Mouse (Mus musculus) liver, postnatal 0 days (tissue): Measurements from ENCODE around the gene Nfib. TPM values are rescaled to one million over a fixed set of nuclear protein-coding genes. Genes with fewer than 3 reads are reported as not detected.

Source experiments
- ATAC-seq: fragments of 200-750 bp; cut with Nextera tagmentation; 2 replicates; pipeline ENCODE4 v1.8.0; 2017; ENCODE audit warnings: mild to moderate bottlenecking, moderate library complexity
- DNase-seq: peaks from one replicate; pipeline ENCODE4 v3.0.0-alpha.2; 2016
- H3K27ac ChIP-seq: fragments of 300-500 bp; sonication (generic); 2 replicates; pipeline ENCODE4 v1.5.1; 2014; ENCODE audit warnings: antibody characterized with exemption, moderate library complexity, mild to moderate bottlenecking, low read depth
- H3K27me3 ChIP-seq: fragments of 300-500 bp; sonication (generic); 2 replicates; pipeline ENCODE4 v1.6.1; 2014; ENCODE audit warnings: low read length, control low read depth, mixed read lengths; ENCODE audit not compliant: insufficient read depth
- H3K36me3 ChIP-seq: fragments of 300-500 bp; sonication (generic); replicated peaks from 2 replicates; pipeline ENCODE4 v1.6.1; 2014; ENCODE audit warnings: mild to moderate bottlenecking, control low read depth, low read length, moderate library complexity, mixed read lengths; ENCODE audit not compliant: insufficient read depth
- H3K4me1 ChIP-seq: fragments of 300-500 bp; sonication (generic); 2 replicates; pipeline ENCODE4 v1.6.1; 2014; ENCODE audit warnings: antibody characterized with exemption, mild to moderate bottlenecking, control low read depth; ENCODE audit not compliant: insufficient read depth
- H3K4me2 ChIP-seq: fragments of 300-500 bp; sonication (generic); 2 replicates; pipeline ENCODE4 v1.6.1; 2014; ENCODE audit warnings: low read depth, mild to moderate bottlenecking, low read length, moderate library complexity, mixed read lengths
- H3K4me3 ChIP-seq: fragments of 300-500 bp; sonication (generic); 2 replicates; pipeline ENCODE4 v1.5.1; 2014; ENCODE audit warnings: low read depth, low read length
- H3K9ac ChIP-seq: fragments of 300-500 bp; sonication (generic); replicated peaks from 2 replicates; pipeline ENCODE4 v1.6.1; 2014; ENCODE audit warnings: mild to moderate bottlenecking, moderate library complexity
- H3K9me3 ChIP-seq: fragments of 300-500 bp; sonication (generic); 2 replicates; pipeline ENCODE4 v1.6.1; 2016; ENCODE audit warnings: mild to moderate bottlenecking, control low read depth, low read length, mixed read lengths
- CTCF ChIP-seq: sonication (generic); IDR thresholded peaks from 2 replicates; pipeline ENCODE4 v1.5.1; 2016; ENCODE audit warnings: antibody characterized with exemption, low read depth
- EP300 ChIP-seq: IDR thresholded peaks from 2 replicates; pipeline ENCODE4 v1.6.1; 2016; ENCODE audit warnings: antibody characterized with exemption, low read depth, mild to moderate bottlenecking
- WGBS: fragments of 180-500 bp; shearing (Covaris S2); extraction: QIAGEN DNeasy Blood & Tissue Kit; methylation state at CpG from one replicate; pipeline ENCODE4 v1.1.7; 2014; ENCODE audit not compliant: insufficient replicate concordance; 5-methylcytosine and 5-hydroxymethylcytosine counted together
- polyA plus RNA-seq: library from polyadenylated mRNA; unstranded; fragments of >200 nt; fragmentation: Nextera tagmentation; extraction: Ambion mirVana; gene quantifications from 2 replicates; pipeline ENCODE4 v1.2.1, GENCODE M21; 2015

Gene Nfib
- polyA plus RNA-seq, 1 experiment from 2014 or later, result 8.3 TPM

DNA sequence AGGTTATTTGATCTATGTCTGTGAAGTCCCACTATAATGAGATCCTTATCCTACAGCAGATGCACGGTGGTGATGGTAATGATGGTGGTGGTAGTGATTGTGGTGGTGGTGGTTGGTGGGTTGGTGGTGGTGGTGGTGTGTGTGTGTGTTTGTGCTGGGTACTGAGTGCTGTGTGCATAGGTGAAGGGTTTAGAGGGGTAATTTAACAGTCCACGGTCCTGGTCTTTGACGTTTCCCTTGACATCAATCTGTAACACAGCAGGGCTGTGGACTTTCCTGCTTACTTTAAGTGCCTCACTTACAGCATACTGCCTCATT is 13.6 kb downstream of the Nfib start:
- 39% methylated on average over 3 of the region's 3 CpGs for WGBS
- TF ChIP-seq CTCF (no peak), EP300 (no peak)
- no peak for DNase-seq

DNA sequence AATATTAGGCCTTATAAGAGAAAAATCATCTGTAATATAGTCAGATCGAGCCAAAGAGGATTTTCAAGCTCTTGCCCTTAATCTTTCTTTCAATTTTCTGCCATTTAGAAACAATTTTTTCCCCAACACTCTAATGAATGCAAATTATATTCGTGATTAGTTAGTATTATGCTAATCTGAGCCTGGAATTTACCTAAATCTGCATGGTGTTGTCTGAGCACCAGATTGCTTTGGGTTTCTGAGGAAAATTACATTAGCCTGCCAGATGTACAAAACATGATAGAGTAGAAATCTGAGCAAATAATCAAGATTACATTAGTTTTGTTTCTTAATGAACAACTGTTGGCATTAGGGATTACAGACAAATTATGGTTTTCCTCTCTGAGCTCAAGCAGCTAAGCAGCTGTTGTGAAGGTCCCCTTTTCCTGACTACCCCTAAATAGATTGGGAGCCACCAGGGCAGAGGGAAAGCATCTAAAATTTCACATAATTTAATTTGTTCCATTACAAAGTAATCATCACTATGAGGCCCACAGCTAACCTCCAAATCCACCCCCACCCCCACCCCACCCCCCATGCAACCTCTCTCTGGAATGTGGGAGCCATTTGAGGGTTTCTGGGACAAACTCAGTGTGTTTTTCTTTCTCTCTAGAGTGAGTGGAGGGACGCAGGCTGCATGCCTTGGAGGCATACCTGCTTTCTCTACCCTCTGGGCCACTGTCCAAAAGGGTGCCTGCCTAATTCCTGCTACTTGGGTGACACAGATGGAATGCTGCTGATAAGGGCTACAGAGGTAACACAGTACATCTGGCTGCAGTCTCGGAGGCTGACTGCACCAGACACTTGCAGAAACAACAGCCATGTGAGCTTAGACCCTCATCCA is 14.2 kb downstream of the Nfib start:
- no peaks in the 10 kb centered on the region for H3K9me3 ChIP-seq
- H3K4me1 ChIP-seq, result no peaks in the 10 kb centered on the region
- no peak overlapping the region for H3K9ac ChIP-seq
- TF ChIP-seq EP300, result no peak
- H3K27me3 ChIP-seq, result no peaks in the 10 kb centered on the region
- no peak overlapping the region for H3K27ac ChIP-seq
- WGBS, result 48% methylated on average over 4 of the region's 4 CpGs
- no peak for DNase-seq
- ATAC-seq, result no peak
- H3K4me2 ChIP-seq, result no peak overlapping the region
- H3K4me3 ChIP-seq, result no peak overlapping the region
- no peaks in the 10 kb centered on the region for H3K36me3 ChIP-seq

More for the DNA sequence above, 13.6 kb downstream of the Nfib start:
- Histone ChIP-seq H3K4me1 (no peaks in the 10 kb centered on the region), H3K4me2 (no peak overlapping the region), H3K9me3 (no peaks in the 10 kb centered on the region), H3K36me3 (no peaks in the 10 kb centered on the region), H3K27me3 (no peaks in the 10 kb centered on the region), H3K9ac (no peak overlapping the region), H3K27ac (no peak overlapping the region), H3K4me3 (no peak overlapping the region)
- no peak for ATAC-seq

DNA sequence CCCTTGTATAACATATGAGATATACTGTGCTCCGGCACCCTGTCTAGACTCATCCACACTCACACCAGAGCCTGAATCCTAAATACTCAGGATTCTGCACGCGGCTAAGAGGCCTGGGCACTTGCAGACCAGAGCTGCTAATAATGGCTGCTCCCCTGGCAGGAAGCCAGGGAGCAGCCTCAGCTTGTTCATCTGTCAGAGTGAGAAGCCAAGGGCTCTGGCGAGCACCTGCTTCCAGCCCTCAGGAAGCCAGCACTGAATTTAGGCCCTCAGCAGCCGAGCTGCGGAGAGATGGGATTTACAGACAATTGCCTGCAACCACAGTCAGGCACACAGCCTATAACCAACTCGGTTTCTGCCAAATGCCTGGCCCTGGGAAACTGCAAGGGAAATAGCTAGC is 15.3 kb downstream of the Nfib start:
- Histone ChIP-seq H3K36me3 (no peaks in the 10 kb centered on the region), H3K4me1 (no peaks in the 10 kb centered on the region), H3K27me3 (no peaks in the 10 kb centered on the region), H3K27ac (no peak overlapping the region), H3K4me3 (no peak overlapping the region), H3K9ac (no peak overlapping the region), H3K9me3 (no peaks in the 10 kb centered on the region), H3K4me2 (no peak overlapping the region)
- 74% methylated on average over 7 of the region's 7 CpGs for WGBS
- TF ChIP-seq EP300, result no peak
- no peak for TF ChIP-seq CTCF
- ATAC-seq (no peak), DNase-seq (no peak)

DNA sequence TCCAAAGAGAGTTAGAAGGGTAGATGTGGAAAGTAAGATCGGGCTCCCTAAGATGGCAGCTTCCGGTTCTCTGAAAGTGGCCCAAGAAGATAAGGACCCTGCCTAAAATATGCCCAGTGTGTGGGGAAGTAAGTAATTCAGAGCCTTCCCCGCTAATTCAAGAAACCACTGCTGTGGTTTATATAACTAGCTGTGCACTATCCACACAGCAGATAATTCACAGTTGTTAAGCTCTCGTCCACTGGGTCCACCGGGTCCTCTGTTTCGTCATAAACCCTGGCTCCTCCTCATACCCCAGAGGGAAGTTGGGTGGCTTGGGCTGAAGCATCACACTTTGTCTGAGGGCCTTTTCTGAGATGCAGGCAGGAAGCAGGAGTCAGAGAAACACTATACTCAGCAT is 19.5 kb downstream of the Nfib start:
- DNase-seq, result no peak
- no peak overlapping the region for H3K4me3 ChIP-seq
- no peaks in the 10 kb centered on the region for H3K27me3 ChIP-seq
- H3K27ac ChIP-seq, result no peak overlapping the region
- H3K36me3 ChIP-seq, result no peaks in the 10 kb centered on the region
- TF ChIP-seq EP300 (no peak), CTCF (no peak)
- no peak overlapping the region for H3K4me2 ChIP-seq
- no peak overlapping the region for H3K9ac ChIP-seq
- 32% methylated on average over 6 of the region's 6 CpGs for WGBS
- no peak for ATAC-seq
- no peaks in the 10 kb centered on the region for H3K4me1 ChIP-seq
- H3K9me3 ChIP-seq, result no peaks in the 10 kb centered on the region

DNA sequence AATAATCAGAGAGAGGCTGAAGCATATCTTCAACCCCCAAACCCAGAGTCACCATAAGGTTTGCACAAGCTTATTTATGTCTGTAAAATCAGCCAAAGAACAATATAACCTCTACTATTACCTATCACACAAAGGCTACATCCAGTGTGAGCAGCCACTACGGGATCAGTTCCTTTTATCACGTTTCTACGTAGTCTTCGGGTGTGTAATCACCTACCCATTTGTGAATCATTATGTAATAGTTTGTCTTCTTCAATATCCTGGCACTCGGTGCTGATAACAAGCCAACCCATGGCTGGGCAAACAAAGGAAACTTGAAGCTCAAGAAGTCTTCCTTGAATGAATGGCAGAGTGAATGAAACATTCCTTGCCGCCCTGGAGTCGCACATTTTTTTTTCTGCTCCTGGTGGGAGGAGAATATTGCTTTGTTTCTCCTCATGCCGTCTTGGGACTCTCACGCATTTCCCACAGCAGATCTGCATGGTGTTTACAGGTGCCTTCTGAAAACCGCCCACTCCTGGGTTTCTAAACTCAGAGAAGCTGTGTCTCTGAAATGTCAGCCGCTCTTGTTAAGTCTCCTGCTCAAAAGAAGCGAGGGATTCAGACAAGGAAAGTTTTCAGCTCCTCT is 21.3 kb downstream of the Nfib start:
- ATAC-seq (no peak), DNase-seq (no peak)
- Histone ChIP-seq H3K9me3 (no peaks in the 10 kb centered on the region), H3K4me2 (no peak overlapping the region), H3K27ac (no peak overlapping the region), H3K4me1 (no peaks in the 10 kb centered on the region), H3K27me3 (no peaks in the 10 kb centered on the region), H3K36me3 (no peaks in the 10 kb centered on the region), H3K9ac (no peak overlapping the region), H3K4me3 (no peak overlapping the region)
- TF ChIP-seq CTCF (no peak), EP300 (no peak)
- WGBS, result 60% methylated on average over 12 of the region's 12 CpGs

DNA sequence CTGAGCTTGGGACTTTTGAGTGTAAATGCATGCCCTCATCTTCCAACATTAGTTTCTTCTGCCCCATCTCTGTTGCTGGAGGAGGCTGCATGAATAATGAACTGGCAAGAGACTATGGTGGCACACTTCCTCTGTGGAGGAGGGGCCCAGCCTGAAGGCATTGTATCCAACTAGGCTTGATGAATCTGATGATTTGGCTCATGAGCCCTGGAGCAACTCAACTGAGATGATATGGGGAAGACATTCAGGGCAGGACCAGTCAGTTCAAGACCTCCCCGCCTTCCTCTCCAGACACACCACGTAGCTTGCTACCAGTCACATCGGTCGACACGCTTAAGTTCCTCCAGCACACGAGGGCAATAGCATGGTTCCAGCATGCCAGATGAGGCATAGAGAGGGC is 22.0 kb downstream of the Nfib start:
- Histone ChIP-seq H3K27me3 (no peaks in the 10 kb centered on the region), H3K9me3 (no peaks in the 10 kb centered on the region), H3K36me3 (no peaks in the 10 kb centered on the region), H3K4me3 (no peak overlapping the region), H3K4me1 (no peaks in the 10 kb centered on the region), H3K4me2 (no peak overlapping the region), H3K9ac (no peak overlapping the region), H3K27ac (no peak overlapping the region)
- no peak for DNase-seq
- no peak for ATAC-seq
- TF ChIP-seq EP300 (no peak), CTCF (no peak)
- WGBS, result 80% methylated on average over 6 of the region's 6 CpGs
